Mouse (Mus musculus): ENCODE data around the gene Ubtd1.

GRCm38 (mm10) chr19:41997090-41997489, 15.5 kb downstream of the Ubtd1 start:
- TF ChIP-seq MAZ (IDR thresholded peaks at IDR 0.05; ENCODE audit: low read depth, low read length): no peak
- TF ChIP-seq MAFK (IDR thresholded peaks at IDR 0.05; ENCODE audit: borderline replicate concordance, low read depth, low read length): no peak
- TF ChIP-seq CTCF (IDR thresholded peaks at IDR 0.05 in 2 of 3, conservative IDR thresholded peaks at IDR 0.05 in 1 of 3; ENCODE audit: control insufficient read depth in 1 of 3, insufficient read depth in 1 of 3, low read depth in 2 of 3, low read length in 3 of 3, poor library complexity in 1 of 3, severe bottlenecking in 1 of 3): no peak
- TF ChIP-seq POLR2A (IDR thresholded peaks at IDR 0.05; ENCODE audit: control insufficient read depth in 1 of 2, insufficient read depth in 1 of 2, low read depth in 1 of 2, low read length in 2 of 2, poor library complexity in 1 of 2): no peak
- TF ChIP-seq CHD1 (IDR thresholded peaks at IDR 0.05; ENCODE audit: low read depth, low read length): no peak
